Comparison of ENCODE assay signal across 25 mouse cellular contexts in the genomic region with DNA sequence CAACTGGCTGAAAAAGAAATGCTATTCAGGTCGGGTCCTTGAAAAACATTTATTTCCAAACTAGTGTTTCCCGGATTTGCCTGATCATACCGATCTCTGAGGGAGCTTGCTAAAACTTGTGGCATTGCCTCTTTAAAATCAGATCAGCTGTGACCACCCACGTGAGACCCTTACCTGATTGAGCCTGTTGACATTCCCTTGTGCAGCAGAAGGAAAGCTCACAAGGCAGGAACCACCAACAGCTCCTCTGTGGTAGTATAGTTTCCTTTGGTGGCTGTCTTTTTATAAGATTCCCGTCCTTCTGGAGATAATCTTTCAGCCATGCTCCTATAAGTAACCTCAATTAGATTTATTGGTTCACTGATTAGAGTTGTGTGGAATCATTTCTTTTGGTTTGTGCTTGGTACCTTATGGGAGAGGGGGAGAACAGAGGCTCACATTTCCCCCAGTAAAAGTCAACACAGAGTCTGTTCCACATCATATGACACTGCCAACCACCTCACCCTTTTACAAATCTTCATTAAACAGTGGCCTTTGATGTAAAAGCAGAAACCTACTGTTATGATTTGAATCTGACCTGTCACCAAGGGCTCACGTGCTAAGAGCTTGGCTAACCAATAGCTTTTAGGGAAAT. TPM values are rescaled to one million over a fixed set of nuclear protein-coding genes. Genes with fewer than 3 reads are reported as not detected.
DNase-seq lines count a peak whose midpoint lies in the region; ATAC-seq and TF ChIP-seq lines count a peak whose summit lies in the region.
"Had no signal": no experiment of that assay in that cellular context is flagged by ENCODE, and none has a peak within 500 bp of the region (broad histone marks: within the 10 kb centered on the region; RNA-seq: fewer than 3 reads in every experiment).

No protein-coding gene starts in this region.

- TF ChIP-seq CTCF in kidney, postnatal 0 days (IDR thresholded peaks at IDR 0.05; ENCODE audit: low read depth): no peak

- H3K9ac ChIP-seq in kidney, embryonic 14.5 days (ENCODE audit: low read depth, low read length): no peak overlapping the region
- H3K9ac ChIP-seq in kidney, postnatal 0 days (ENCODE audit: low read depth, low read length): no peak overlapping the region
- no peak overlapping the region for H3K9ac ChIP-seq in limb, embryonic 12.5 days (replicated peaks)
- H3K9ac ChIP-seq: embryonic facial prominence, embryonic 12.5 days; embryonic facial prominence, embryonic 15.5 days; forebrain, postnatal 0 days; hindbrain, embryonic 12.5 days; hindbrain, embryonic 15.5 days had no signal

- H3K4me1 ChIP-seq in kidney, embryonic 14.5 days (ENCODE audit: control insufficient read depth, insufficient read depth, low read length): no peaks in the 10 kb centered on the region
- no peaks in the 10 kb centered on the region for H3K4me1 ChIP-seq in kidney, postnatal 0 days (replicated peaks; ENCODE audit: insufficient read depth, low read length)
- H3K4me1 ChIP-seq in limb, embryonic 12.5 days (replicated peaks): peaks cover 23% of the 10 kb centered on the region
- H3K4me1 ChIP-seq: embryonic facial prominence, embryonic 12.5 days; embryonic facial prominence, embryonic 15.5 days; hindbrain, embryonic 12.5 days; hindbrain, embryonic 15.5 days had no signal

- H3K36me3 ChIP-seq in kidney, embryonic 14.5 days (ENCODE audit: control insufficient read depth, insufficient read depth, low read length): no peaks in the 10 kb centered on the region
- no peaks in the 10 kb centered on the region for H3K36me3 ChIP-seq in kidney, postnatal 0 days (ENCODE audit: insufficient read depth, low read length)
- no peaks in the 10 kb centered on the region for H3K36me3 ChIP-seq in limb, embryonic 12.5 days
- H3K36me3 ChIP-seq: embryonic facial prominence, embryonic 12.5 days; embryonic facial prominence, embryonic 15.5 days; G1E; hindbrain, embryonic 12.5 days; hindbrain, embryonic 15.5 days had no signal

- peak; percentile 63 for ATAC-seq in kidney, embryonic 14.5 days (ENCODE audit: low FRiP score, low TSS enrichment)
- ATAC-seq in kidney, postnatal 0 days (replicated peaks; ENCODE audit: low FRiP score, low read depth): peak; percentile 63; the same call in 1 of the 2 replicates
- 0 out of 2 replicates have a peak, but pooled peaks have one; percentile 31 for ATAC-seq in limb, embryonic 12.5 days (ENCODE audit: insufficient number of reproducible peaks, insufficient read depth, low FRiP score, low TSS enrichment, low read depth)
- ATAC-seq: forebrain, embryonic 14.5 days; forebrain, postnatal 0 days had no signal

- H3K4me2 ChIP-seq in kidney, embryonic 14.5 days (replicated peaks; ENCODE audit: low read depth, low read length): no peak overlapping the region
- H3K4me2 ChIP-seq in kidney, postnatal 0 days (ENCODE audit: low read length): no peak overlapping the region
- H3K4me2 ChIP-seq in limb, embryonic 12.5 days: no peak overlapping the region
- H3K4me2 ChIP-seq: embryonic facial prominence, embryonic 12.5 days; embryonic facial prominence, embryonic 15.5 days; heart, embryonic 11.5 days; hindbrain, embryonic 12.5 days; hindbrain, embryonic 15.5 days had no signal

- DNase-seq in kidney, postnatal 4 days: no peak
- peak; percentile 35 for DNase-seq in kidney, postnatal 0 days (ENCODE audit: low spot score)
- DNase-seq in kidney, postnatal 25 days: no peak
- DNase-seq in frontal cortex, postnatal 14 days (ENCODE audit: low spot score in 2 of 2): no peak
- DNase-seq: adrenal gland, postnatal 10 days; adrenal gland, postnatal 36 days; B cell, adult 2 months; cerebellum, adult 11 months; cerebellum, adult 2 months; cerebellum, adult 9-11 months; cerebellum, postnatal 25 days; forebrain, postnatal 0 days; gastrocnemius, postnatal 10 days; heart, adult 11 months had no signal

- no peaks in the 10 kb centered on the region for H3K27me3 ChIP-seq in kidney, embryonic 14.5 days (ENCODE audit: control insufficient read depth, insufficient read depth, low read length)
- no peaks in the 10 kb centered on the region for H3K27me3 ChIP-seq in kidney, postnatal 0 days (ENCODE audit: insufficient read depth, low read length)
- H3K27me3 ChIP-seq in limb, embryonic 12.5 days: no peaks in the 10 kb centered on the region
- H3K27me3 ChIP-seq: CH12.LX; embryonic facial prominence, embryonic 12.5 days; embryonic facial prominence, embryonic 15.5 days; hindbrain, embryonic 12.5 days; hindbrain, embryonic 15.5 days; Patski had no signal

- whole genome bisulfite sequencing in kidney, embryonic 14.5 days: 49% methylated on average over 6 of the region's 6 CpGs
- WGBS in kidney, postnatal 0 days: 42% methylated on average over 6 of the region's 6 CpGs
- WGBS in limb, embryonic 12.5 days: 54% methylated on average over 6 of the region's 6 CpGs

- no peak overlapping the region for H3K4me3 ChIP-seq in kidney, embryonic 14.5 days (ENCODE audit: low read length)
- no peak overlapping the region for H3K4me3 ChIP-seq in kidney, postnatal 0 days (replicated peaks; ENCODE audit: low read depth, low read length)
- no peak overlapping the region for H3K4me3 ChIP-seq in limb, embryonic 12.5 days (replicated peaks)
- H3K4me3 ChIP-seq: embryonic facial prominence, embryonic 12.5 days; embryonic facial prominence, embryonic 15.5 days; hindbrain, embryonic 12.5 days; hindbrain, embryonic 15.5 days had no signal

- 0 out of 2 replicates have a peak overlapping the region, but pooled peaks have one; percentile 14 for H3K27ac ChIP-seq in kidney, embryonic 14.5 days (ENCODE audit: low read depth, low read length)
- H3K27ac ChIP-seq in kidney, postnatal 0 days: no peak overlapping the region
- H3K27ac ChIP-seq in limb, embryonic 12.5 days: no peak overlapping the region
- H3K27ac ChIP-seq: embryonic facial prominence, embryonic 12.5 days; embryonic facial prominence, embryonic 15.5 days; hindbrain, embryonic 12.5 days; hindbrain, embryonic 15.5 days had no signal

- no peaks in the 10 kb centered on the region; the same call in 1 of the 2 replicates for H3K9me3 ChIP-seq in kidney, embryonic 14.5 days (ENCODE audit: control insufficient read depth, low read length)
- no peaks in the 10 kb centered on the region for H3K9me3 ChIP-seq in kidney, postnatal 0 days (replicated peaks; ENCODE audit: low read length)
- peaks cover 13% of the 10 kb centered on the region; the same call in 1 of the 2 replicates for H3K9me3 ChIP-seq in limb, embryonic 12.5 days
- H3K9me3 ChIP-seq: embryonic facial prominence, embryonic 12.5 days; embryonic facial prominence, embryonic 15.5 days; G1E; hindbrain, embryonic 12.5 days; hindbrain, embryonic 15.5 days had no signal

RNA-seq across cellular contexts. Expression of gene Glcci1, which starts 12.0 kb away (rescaled TPM):
- 16.1 and 17.6 TPM in 2 replicates for polyA plus RNA-seq in kidney, embryonic 14.5 days (2014; fragmentation: Nextera tagmentation; extraction: Ambion mirVana)
- polyA plus RNA-seq in kidney, postnatal 0 days (2015; fragmentation: Nextera tagmentation; extraction: Ambion mirVana): 11.1 and 13.8 TPM in 2 replicates
- polyA plus RNA-seq in limb, embryonic 12.5 days (2016; fragmentation: Nextera tagmentation; extraction: Ambion mirVana): 26.3 and 28.2 TPM in 2 replicates
